Mouse (Mus musculus) gonadal fat pad, adult 2 months (tissue): Measurements from ENCODE around the gene Aasdh. TPM values are rescaled to one million over a fixed set of nuclear protein-coding genes. Genes with fewer than 3 reads are reported as not detected.

Experiments used
- DNase-seq: peaks from one replicate; pipeline ENCODE4 v3.0.0-alpha.2; 2012; ENCODE audit warnings: low read depth
- polyA plus RNA-seq: library from polyadenylated mRNA; depleted of rRNA; stranded (reverse); fragments of >200 nt; gene quantifications from 2 replicates; pipeline ENCODE4 v1.2.3, GENCODE M21; 2012; rRNA removed

The Aasdh gene
- polyA plus RNA-seq, result 16.0 and 16.2 TPM in 2 replicates

- DNase-seq, result peak; percentile 41
Observed at GRCm38 (mm10) chr5:76905405-76906154, at the start of gene Aasdh. Gene Aasdh (minus strand): TSS chr5:76905514.

- DNase-seq, result no peak
Observed at GRCm38 (mm10) chr5:76954271-76954900, 49.1 kb upstream of the Aasdh start.

- no peak for DNase-seq
Observed at GRCm38 (mm10) chr5:76953794-76954193, 48.5 kb upstream of the Aasdh start.

- DNase-seq, result no peak
Observed at GRCm38 (mm10) chr5:76952112-76953040, 47.1 kb upstream of the Aasdh start.

- DNase-seq, result no peak
Observed at GRCm38 (mm10) chr5:76951106-76952027, 46.1 kb upstream of the Aasdh start, which contains the start of the genes Paics and Ppat. Gene Paics (plus strand): TSS chr5:76951307. Gene Ppat (minus strand): TSS chr5:76951578.

- DNase-seq, result no peak
Observed at GRCm38 (mm10) chr5:76950343-76951105, 45.2 kb upstream of the Aasdh start.

- DNase-seq, result no peak
Observed at GRCm38 (mm10) chr5:76947758-76948157, 42.4 kb upstream of the Aasdh start.

GRCm38 (mm10) chr5:76947142-76947541 is 41.8 kb upstream of the Aasdh start:
- no peak for DNase-seq

GRCm38 (mm10) chr5:76945678-76946033 is 40.3 kb upstream of the Aasdh start:
- DNase-seq, result no peak

GRCm38 (mm10) chr5:76944965-76945677 is 39.8 kb upstream of the Aasdh start:
- DNase-seq, result no peak

GRCm38 (mm10) chr5:76942505-76942904 is 37.2 kb upstream of the Aasdh start:
- no peak for DNase-seq

GRCm38 (mm10) chr5:76941975-76942374 is 36.7 kb upstream of the Aasdh start:
- peak; percentile 60 for DNase-seq

- no peak for DNase-seq
Observed at GRCm38 (mm10) chr5:76939717-76940116, 34.4 kb upstream of the Aasdh start.

- no peak for DNase-seq
Observed at GRCm38 (mm10) chr5:76929180-76929877, 24.0 kb upstream of the Aasdh start.

- DNase-seq, result no peak
Observed at GRCm38 (mm10) chr5:76928124-76928832, 23.0 kb upstream of the Aasdh start.

- DNase-seq, result no peak
Observed at GRCm38 (mm10) chr5:76924296-76924695, 19.0 kb upstream of the Aasdh start.

- DNase-seq, result no peak
Observed at GRCm38 (mm10) chr5:76923428-76923827, 18.1 kb upstream of the Aasdh start.

- no peak for DNase-seq
Observed at GRCm38 (mm10) chr5:76922833-76923232, 17.5 kb upstream of the Aasdh start.
